Mouse (Mus musculus) hindbrain, embryonic 11.5 days (tissue): ENCODE measurements around the gene Gm45902. TPM values are rescaled to one million over a fixed set of nuclear protein-coding genes. Genes with fewer than 3 reads are reported as not detected.

Experiments used
- ATAC-seq: fragments of 200-750 bp; cut with Nextera tagmentation; 2 replicates; pipeline ENCODE4 v1.8.0; 2017; ENCODE audit warnings: mild to moderate bottlenecking, moderate TSS enrichment, moderate library complexity; ENCODE audit not compliant: low FRiP score
- DNase-seq: peaks from one replicate; pipeline ENCODE4 v3.0.0-alpha.2; 2015; ENCODE audit warnings: low spot score
- H3K27ac ChIP-seq: fragments of 300-500 bp; sonication (generic); 2 replicates; pipeline ENCODE4 v1.5.1; 2014; ENCODE audit warnings: mild to moderate bottlenecking, low read depth, low read length
- H3K27me3 ChIP-seq: fragments of 300-500 bp; sonication (generic); 2 replicates; pipeline ENCODE4 v1.6.1; 2014; ENCODE audit warnings: mild to moderate bottlenecking, low read length, moderate library complexity, mixed read lengths; ENCODE audit not compliant: control insufficient read depth, insufficient read depth
- H3K36me3 ChIP-seq: fragments of 300-500 bp; sonication (generic); 2 replicates; pipeline ENCODE4 v1.6.1; 2014; ENCODE audit warnings: mild to moderate bottlenecking, low read length, moderate library complexity, mixed read lengths; ENCODE audit not compliant: control insufficient read depth, insufficient read depth
- H3K4me1 ChIP-seq: fragments of 300-500 bp; sonication (generic); replicated peaks from 2 replicates; pipeline ENCODE4 v1.6.1; 2014; ENCODE audit warnings: low read length, mixed read lengths; ENCODE audit not compliant: control insufficient read depth, insufficient read depth
- H3K4me2 ChIP-seq: fragments of 300-500 bp; sonication (generic); replicated peaks from 2 replicates; pipeline ENCODE4 v1.6.1; 2014; ENCODE audit warnings: mild to moderate bottlenecking, low read depth, low read length
- H3K4me3 ChIP-seq: fragments of 300-500 bp; sonication (generic); 2 replicates; pipeline ENCODE4 v1.5.1; 2014; ENCODE audit warnings: low read depth, low read length
- H3K9ac ChIP-seq: fragments of 300-500 bp; sonication (generic); 2 replicates; pipeline ENCODE4 v1.6.1; 2014; ENCODE audit warnings: low read depth, low read length
- H3K9me3 ChIP-seq: fragments of 300-500 bp; sonication (generic); 2 replicates; pipeline ENCODE4 v1.6.1; 2016; ENCODE audit warnings: low read length; ENCODE audit not compliant: control insufficient read depth
- WGBS: fragments of 180-500 bp; shearing (Covaris S2); extraction: QIAGEN DNeasy Blood & Tissue Kit; methylation state at CpG from one replicate; pipeline ENCODE4 v1.1.7; 2014; 5-methylcytosine and 5-hydroxymethylcytosine counted together
- polyA plus RNA-seq: library from polyadenylated mRNA; unstranded; fragments of >200 nt; fragmentation: Nextera tagmentation; extraction: Ambion mirVana; gene quantifications from 2 replicates; pipeline ENCODE4 v1.2.1, GENCODE M21; 2014

Gene Gm45902
- polyA plus RNA-seq, 1 experiment from 2014 or later, result 6.9 TPM

GRCm38 (mm10) chr2:3499543-3499942, 13.0 kb downstream of the Gm45902 start:
- WGBS, result 90% methylated on average over 6 of the region's 6 CpGs

GRCm38 (mm10) chr2:3493833-3494409, 18.7 kb downstream of the Gm45902 start:
- Histone ChIP-seq H3K4me2 (no peak overlapping the region), H3K4me3 (no peak overlapping the region), H3K27me3 (no peaks in the 10 kb centered on the region), H3K4me1 (no peaks in the 10 kb centered on the region), H3K9ac (no peak overlapping the region), H3K9me3 (no peaks in the 10 kb centered on the region), H3K27ac (no peak overlapping the region), H3K36me3 (no peaks in the 10 kb centered on the region)
- no peak for DNase-seq
- no peak for ATAC-seq
- WGBS, result 90% methylated on average over 3 of the region's 3 CpGs

More at GRCm38 (mm10) chr2:3499543-3499942, 13.0 kb downstream of the Gm45902 start:
- no peak overlapping the region for H3K4me3 ChIP-seq
- H3K27me3 ChIP-seq, result no peaks in the 10 kb centered on the region
- 0 out of 2 replicates have a peak, but pooled peaks cover 3% of the 10 kb centered on the region for H3K36me3 ChIP-seq
- DNase-seq, result no peak
- no peak overlapping the region for H3K4me2 ChIP-seq
- no peaks in the 10 kb centered on the region for H3K4me1 ChIP-seq
- no peak for ATAC-seq
- H3K9me3 ChIP-seq, result no peaks in the 10 kb centered on the region
- H3K9ac ChIP-seq, result no peak overlapping the region
- H3K27ac ChIP-seq, result no peak overlapping the region

GRCm38 (mm10) chr2:3489816-3490215, 22.8 kb downstream of the Gm45902 start:
- H3K9me3 ChIP-seq, result no peaks in the 10 kb centered on the region
- H3K27ac ChIP-seq, result no peak overlapping the region
- no peak overlapping the region for H3K9ac ChIP-seq
- ATAC-seq (no peak), DNase-seq (no peak)
- H3K4me2 ChIP-seq, result no peak overlapping the region
- no peaks in the 10 kb centered on the region for H3K36me3 ChIP-seq
- H3K27me3 ChIP-seq, result no peaks in the 10 kb centered on the region
- no peaks in the 10 kb centered on the region for H3K4me1 ChIP-seq
- WGBS, result 88% methylated on average over 3 of the region's 3 CpGs
- no peak overlapping the region for H3K4me3 ChIP-seq

- ATAC-seq (no peak), DNase-seq (no peak)
- H3K27ac ChIP-seq, result no peak overlapping the region
- WGBS, result 81% methylated on average over 3 of the region's 3 CpGs
- no peaks in the 10 kb centered on the region for H3K36me3 ChIP-seq
- no peak overlapping the region for H3K4me3 ChIP-seq
- no peak overlapping the region for H3K4me2 ChIP-seq
- no peaks in the 10 kb centered on the region for H3K9me3 ChIP-seq
- H3K9ac ChIP-seq, result no peak overlapping the region
- no peaks in the 10 kb centered on the region for H3K27me3 ChIP-seq
- no peaks in the 10 kb centered on the region for H3K4me1 ChIP-seq
Measured at GRCm38 (mm10) chr2:3480239-3480638, 32.4 kb downstream of the Gm45902 start.

GRCm38 (mm10) chr2:3475746-3476251, 36.8 kb downstream of the Gm45902 start:
- no peak overlapping the region for H3K4me3 ChIP-seq
- no peaks in the 10 kb centered on the region for H3K9me3 ChIP-seq
- no peak overlapping the region for H3K27ac ChIP-seq
- H3K9ac ChIP-seq, result no peak overlapping the region
- ATAC-seq (no peak), DNase-seq (no peak)
- 67% methylated on average over 3 of the region's 3 CpGs for WGBS
- no peaks in the 10 kb centered on the region for H3K27me3 ChIP-seq
- no peaks in the 10 kb centered on the region for H3K36me3 ChIP-seq
- H3K4me2 ChIP-seq, result no peak overlapping the region
- H3K4me1 ChIP-seq, result 0 out of 2 replicates have a peak, but pooled peaks cover 2% of the 10 kb centered on the region

- H3K9me3 ChIP-seq, result no peaks in the 10 kb centered on the region
- DNase-seq (peak; percentile 99), ATAC-seq (peak; percentile 98)
- no peaks in the 10 kb centered on the region for H3K27me3 ChIP-seq
- 0 out of 2 replicates have a peak, but pooled peaks cover 2% of the 10 kb centered on the region for H3K4me1 ChIP-seq
- peak within 1 kb of the TSS; percentile 86 for H3K9ac ChIP-seq
- H3K4me2 ChIP-seq, result peak within 1 kb of the TSS; percentile 45
- H3K27ac ChIP-seq, result peak within 1 kb of the TSS; percentile 92
- H3K36me3 ChIP-seq, result no peaks in the 10 kb centered on the region
- H3K4me3 ChIP-seq, result peak within 1 kb of the TSS; percentile 94
- WGBS, result 0% methylated on average over 36 of the region's 42 CpGs
Measured at GRCm38 (mm10) chr2:3474861-3475283, 37.7 kb downstream of the Gm45902 start, which contains the start of gene Suv39h2. Suv39h2 (minus strand) TSS chr2:3475031.

GRCm38 (mm10) chr2:3474361-3474805, 38.2 kb downstream of the Gm45902 start:
- Histone ChIP-seq H3K4me1 (0 out of 2 replicates have a peak, but pooled peaks cover 2% of the 10 kb centered on the region), H3K9ac (peak overlapping the region; percentile 86), H3K9me3 (no peaks in the 10 kb centered on the region), H3K27ac (peak overlapping the region; percentile 92), H3K27me3 (no peaks in the 10 kb centered on the region), H3K36me3 (no peaks in the 10 kb centered on the region), H3K4me2 (peak overlapping the region; percentile 45), H3K4me3 (peak overlapping the region; percentile 94)
- peak; percentile 80 for DNase-seq
- peak; percentile 84 for ATAC-seq
- WGBS, result 0% methylated on average over 46 of the region's 46 CpGs

- Histone ChIP-seq H3K4me3 (peak overlapping the region; percentile 94), H3K4me2 (peak overlapping the region; percentile 45), H3K9ac (peak overlapping the region; percentile 86), H3K9me3 (no peaks in the 10 kb centered on the region), H3K27ac (peak overlapping the region; percentile 92), H3K36me3 (no peaks in the 10 kb centered on the region), H3K4me1 (0 out of 2 replicates have a peak, but pooled peaks cover 2% of the 10 kb centered on the region), H3K27me3 (no peaks in the 10 kb centered on the region)
- 1% methylated on average over 12 of the region's 12 CpGs for WGBS
- ATAC-seq (no peak), DNase-seq (no peak)
Measured at GRCm38 (mm10) chr2:3473891-3474290, 38.7 kb downstream of the Gm45902 start.

- no peak overlapping the region for H3K4me2 ChIP-seq
- H3K4me1 ChIP-seq, result no peaks in the 10 kb centered on the region
- no peak overlapping the region for H3K27ac ChIP-seq
- H3K36me3 ChIP-seq, result 0 out of 2 replicates have a peak, but pooled peaks cover 2% of the 10 kb centered on the region
- no peak overlapping the region for H3K4me3 ChIP-seq
- H3K9me3 ChIP-seq, result no peaks in the 10 kb centered on the region
- ATAC-seq, result no peak
- H3K27me3 ChIP-seq, result no peaks in the 10 kb centered on the region
- no peak overlapping the region for H3K9ac ChIP-seq
- no peak for DNase-seq
- WGBS, result 85% methylated on average over 4 of the region's 4 CpGs
Measured at GRCm38 (mm10) chr2:3456590-3456989, 56.0 kb downstream of the Gm45902 start.
